Mouse (Mus musculus): ENCODE results near the gene Jag1. TPM values are rescaled to one million over a fixed set of nuclear protein-coding genes. Genes with fewer than 3 reads are reported as not detected.

The Jag1 gene
- total and polyA plus RNA-seq, 2 experiments from 2014 or later: 6.8 to 11.3 TPM

DNA sequence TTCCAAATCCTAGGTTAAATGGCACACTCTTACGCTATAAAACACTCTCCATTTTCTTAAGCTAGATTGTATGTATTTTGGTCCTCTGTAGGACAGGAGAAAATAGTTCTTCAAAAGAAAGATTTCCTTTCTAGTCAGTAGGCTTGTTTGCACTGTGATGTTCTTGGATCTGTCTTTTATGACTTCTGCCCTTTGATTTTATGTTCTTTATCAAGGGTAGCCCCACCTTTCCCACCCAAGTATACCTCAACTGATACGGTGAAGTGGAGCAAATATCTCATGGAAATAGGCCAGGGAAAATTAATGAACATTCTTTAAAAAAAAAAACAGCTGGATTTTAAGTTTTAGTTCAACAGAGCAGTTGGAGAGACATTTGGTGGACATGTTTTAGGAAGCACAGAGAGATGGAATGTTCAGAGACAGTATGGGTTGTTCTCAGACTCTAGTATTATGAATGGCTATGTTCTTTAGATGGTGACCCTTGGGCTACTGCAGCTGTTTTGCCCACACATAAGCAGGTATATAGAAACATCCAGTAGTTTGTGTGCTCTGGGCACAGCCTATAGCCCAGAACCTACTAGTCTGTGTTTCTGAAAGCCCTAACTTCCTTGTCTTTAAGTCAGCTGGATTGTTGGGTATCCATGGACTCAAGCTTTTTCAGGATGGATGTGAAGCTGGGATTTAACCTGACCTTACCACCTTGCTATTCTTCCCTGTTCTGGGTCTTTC lies 30.7 kb upstream of the Jag1 start:
- TF ChIP-seq EP300 (IDR thresholded peaks at IDR 0.05; ENCODE audit: low read depth): no peak
- no peak for TF ChIP-seq CTCF (IDR thresholded peaks at IDR 0.05; ENCODE audit: low read depth)

DNA sequence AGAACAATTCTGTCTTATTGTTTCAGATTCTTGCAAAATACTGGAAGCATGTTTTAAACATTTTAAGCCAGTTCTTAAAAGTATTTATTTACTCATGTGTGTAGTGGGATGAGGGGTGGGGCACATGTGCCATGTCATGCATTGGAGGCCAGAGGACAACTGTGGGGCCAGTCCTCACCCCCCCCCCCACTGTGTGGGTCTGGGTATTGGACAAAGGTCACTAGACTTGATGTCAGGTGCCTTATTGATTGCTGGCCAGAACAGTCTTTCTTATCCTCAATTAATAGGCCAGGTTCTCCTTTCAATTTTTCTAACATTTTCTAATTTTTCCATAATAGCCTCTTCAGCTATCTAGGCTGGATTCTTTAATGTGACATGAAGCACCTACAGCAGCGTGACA lies 21.6 kb upstream of the Jag1 start:
- no peaks in the 10 kb centered on the region for H3K9me3 ChIP-seq (replicated peaks; ENCODE audit: control insufficient read depth, low read length)
- ATAC-seq (ENCODE audit: insufficient read depth, low read depth) (no peak), DNase-seq (ENCODE audit: low spot score) (no peak)
- no peaks in the 10 kb centered on the region; the same call in 1 of the 2 replicates for H3K4me1 ChIP-seq (ENCODE audit: control insufficient read depth, insufficient read depth)
- no peaks in the 10 kb centered on the region for H3K36me3 ChIP-seq (replicated peaks; ENCODE audit: control insufficient read depth, insufficient read depth, low read length)
- TF ChIP-seq EP300 (IDR thresholded peaks at IDR 0.05; ENCODE audit: low read depth): no peak
- TF ChIP-seq CTCF (IDR thresholded peaks at IDR 0.05; ENCODE audit: low read depth): no peak
- H3K4me3 ChIP-seq (ENCODE audit: low read depth, low read length): no peak overlapping the region
- no peak overlapping the region for H3K4me2 ChIP-seq (ENCODE audit: low read depth, low read length)
- no peak overlapping the region for H3K27ac ChIP-seq (ENCODE audit: low read depth)
- H3K27me3 ChIP-seq (ENCODE audit: control insufficient read depth, insufficient read depth, low read length): no peaks in the 10 kb centered on the region
- 78% methylated on average over 1 of the region's 1 CpGs for WGBS
- H3K9ac ChIP-seq (replicated peaks; ENCODE audit: low read depth, low read length): no peak overlapping the region

More for the DNA sequence above, 30.7 kb upstream of the Jag1 start:
- no peaks in the 10 kb centered on the region for H3K36me3 ChIP-seq (replicated peaks; ENCODE audit: control insufficient read depth, insufficient read depth, low read length)
- no peaks in the 10 kb centered on the region for H3K4me1 ChIP-seq (ENCODE audit: control insufficient read depth, insufficient read depth)
- H3K27ac ChIP-seq (ENCODE audit: low read depth): no peak overlapping the region
- H3K4me3 ChIP-seq (ENCODE audit: low read depth, low read length): no peak overlapping the region
- ATAC-seq (ENCODE audit: insufficient read depth, low read depth): no peak
- no peak overlapping the region for H3K4me2 ChIP-seq (ENCODE audit: low read depth, low read length)
- H3K27me3 ChIP-seq (ENCODE audit: control insufficient read depth, insufficient read depth, low read length): no peaks in the 10 kb centered on the region
- H3K9me3 ChIP-seq (replicated peaks; ENCODE audit: control insufficient read depth, low read length): no peaks in the 10 kb centered on the region
- no peak for DNase-seq (ENCODE audit: low spot score)
- H3K9ac ChIP-seq (replicated peaks; ENCODE audit: low read depth, low read length): no peak overlapping the region
- WGBS: 88% methylated on average over 2 of the region's 2 CpGs

DNA sequence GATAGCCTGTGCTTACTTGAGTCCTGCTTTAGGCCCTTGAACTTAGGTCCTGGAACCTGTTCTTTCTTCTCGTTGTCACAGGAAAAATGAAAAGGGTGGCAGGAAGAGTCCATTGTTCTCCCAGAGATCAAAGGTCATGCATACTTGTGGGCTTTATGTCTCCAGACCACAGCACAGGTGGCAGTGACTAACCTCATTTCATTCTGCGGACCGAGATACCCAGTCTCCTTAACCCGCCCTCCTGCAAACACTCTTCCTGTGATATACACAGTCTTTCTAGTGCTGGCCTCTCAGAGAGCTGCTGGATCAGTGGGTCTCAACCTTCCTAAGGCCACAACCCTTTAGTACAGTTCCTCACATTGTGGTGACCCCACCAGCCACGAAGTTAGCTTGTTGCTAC lies 17.6 kb upstream of the Jag1 start:
- no peaks in the 10 kb centered on the region for H3K36me3 ChIP-seq (replicated peaks; ENCODE audit: control insufficient read depth, insufficient read depth, low read length)
- TF ChIP-seq CTCF (IDR thresholded peaks at IDR 0.05; ENCODE audit: low read depth) (no peak), EP300 (IDR thresholded peaks at IDR 0.05; ENCODE audit: low read depth) (no peak)
- ATAC-seq (ENCODE audit: insufficient read depth, low read depth): no peak

GRCm38 (mm10) chr2:137124861-137125260 lies 8.4 kb upstream of the Jag1 start:
- 70% methylated on average over 1 of the region's 1 CpGs for WGBS

More for the DNA sequence above, 17.6 kb upstream of the Jag1 start:
- H3K4me1 ChIP-seq (ENCODE audit: control insufficient read depth, insufficient read depth): no peaks in the 10 kb centered on the region; the same call in 1 of the 2 replicates
- no peak overlapping the region for H3K27ac ChIP-seq (ENCODE audit: low read depth)
- no peak for DNase-seq (ENCODE audit: low spot score)
- WGBS: 65% methylated on average over 5 of the region's 5 CpGs
- H3K27me3 ChIP-seq (ENCODE audit: control insufficient read depth, insufficient read depth, low read length): no peaks in the 10 kb centered on the region
- H3K9ac ChIP-seq (replicated peaks; ENCODE audit: low read depth, low read length): no peak overlapping the region
- H3K9me3 ChIP-seq (replicated peaks; ENCODE audit: control insufficient read depth, low read length): no peaks in the 10 kb centered on the region
- no peak overlapping the region for H3K4me3 ChIP-seq (ENCODE audit: low read depth, low read length)
- no peak overlapping the region for H3K4me2 ChIP-seq (ENCODE audit: low read depth, low read length)

GRCm38 (mm10) chr2:137117321-137117690 lies 862 bp upstream of the Jag1 start:
- Histone ChIP-seq H3K27ac (ENCODE audit: low read depth) (peak overlapping the region; percentile 96), H3K4me3 (ENCODE audit: low read depth, low read length) (peak overlapping the region; percentile 83), H3K4me2 (ENCODE audit: low read depth, low read length) (peak overlapping the region; percentile 84), H3K9ac (replicated peaks; ENCODE audit: low read depth, low read length) (peak overlapping the region; percentile 69), H3K27me3 (ENCODE audit: control insufficient read depth, insufficient read depth, low read length) (no peaks in the 10 kb centered on the region), H3K36me3 (replicated peaks; ENCODE audit: control insufficient read depth, insufficient read depth, low read length) (no peaks in the 10 kb centered on the region), H3K9me3 (replicated peaks; ENCODE audit: control insufficient read depth, low read length) (no peaks in the 10 kb centered on the region), H3K4me1 (ENCODE audit: control insufficient read depth, insufficient read depth) (0 out of 2 replicates have a peak, but pooled peaks cover 6% of the 10 kb centered on the region)
- under 1% methylated on average over 33 of the region's 33 CpGs for WGBS
- DNase-seq (ENCODE audit: low spot score) (peak; percentile 86), ATAC-seq (ENCODE audit: insufficient read depth, low read depth) (peak; percentile 67)
- TF ChIP-seq CTCF (IDR thresholded peaks at IDR 0.05; ENCODE audit: low read depth) (peak; percentile 77), EP300 (IDR thresholded peaks at IDR 0.05; ENCODE audit: low read depth) (no peak; the same call in 1 of the 2 replicates)

More at GRCm38 (mm10) chr2:137124861-137125260, 8.4 kb upstream of the Jag1 start:
- H3K36me3 ChIP-seq (replicated peaks; ENCODE audit: control insufficient read depth, insufficient read depth, low read length): no peaks in the 10 kb centered on the region
- no peak overlapping the region for H3K27ac ChIP-seq (ENCODE audit: low read depth)
- DNase-seq (ENCODE audit: low spot score): no peak
- TF ChIP-seq EP300 (IDR thresholded peaks at IDR 0.05; ENCODE audit: low read depth) (no peak), CTCF (IDR thresholded peaks at IDR 0.05; ENCODE audit: low read depth) (no peak)
- H3K27me3 ChIP-seq (ENCODE audit: control insufficient read depth, insufficient read depth, low read length): no peaks in the 10 kb centered on the region
- ATAC-seq (ENCODE audit: insufficient read depth, low read depth): no peak
- peaks cover 7% of the 10 kb centered on the region; the same call in 1 of the 2 replicates for H3K9me3 ChIP-seq (replicated peaks; ENCODE audit: control insufficient read depth, low read length)
- H3K4me1 ChIP-seq (ENCODE audit: control insufficient read depth, insufficient read depth): no peaks in the 10 kb centered on the region
- H3K9ac ChIP-seq (replicated peaks; ENCODE audit: low read depth, low read length): no peak overlapping the region
- no peak overlapping the region for H3K4me3 ChIP-seq (ENCODE audit: low read depth, low read length)
- no peak overlapping the region for H3K4me2 ChIP-seq (ENCODE audit: low read depth, low read length)

Measured in heart, postnatal 0 days (tissue).